Mouse (Mus musculus): ENCODE measurements around the gene Sdcbp2. TPM values are rescaled to one million over a fixed set of nuclear protein-coding genes. Genes with fewer than 3 reads are reported as not detected.
"Not testable (repeated sequence)": the region's sequence is repeated elsewhere in the genome, so short reads cannot be mapped to it uniquely, and the experiment has no call there.

The Sdcbp2 gene
- polyA plus RNA-seq, 1 experiment = 10.6 TPM

DNA sequence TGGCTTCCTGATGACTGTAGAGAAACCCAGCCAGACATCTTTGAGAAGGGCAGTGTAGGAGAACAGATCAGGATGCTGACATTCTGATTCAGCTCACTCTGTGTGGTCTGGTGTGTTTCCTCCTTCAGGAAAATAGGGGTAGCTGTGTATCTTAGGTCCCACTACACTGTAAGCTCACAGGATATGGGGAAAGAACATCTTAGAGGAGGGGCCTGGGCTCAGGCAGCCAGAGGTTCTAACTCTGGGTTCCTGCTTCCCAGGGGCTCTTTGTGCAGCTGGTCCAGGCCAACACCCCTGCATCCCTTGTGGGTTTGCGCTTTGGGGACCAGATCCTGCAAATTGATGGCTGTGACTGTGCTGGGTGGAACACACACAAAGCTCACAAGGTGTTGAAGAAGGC, 14.4 kb downstream of the Sdcbp2 start:
- 91% methylated on average over 1 of the region's 1 CpGs for WGBS
- TF ChIP-seq POLR2A (IDR thresholded peaks at IDR 0.05; ENCODE audit: borderline replicate concordance, extremely low read depth, low read depth, low read length) = no peak
- no peak for TF ChIP-seq CTCF (IDR thresholded peaks at IDR 0.05; ENCODE audit: insufficient read depth, low read length)
- DNase-seq = no peak
- Histone ChIP-seq H3K4me3 (replicated peaks; ENCODE audit: extremely low read depth, low read depth, low read length) (no peak overlapping the region), H3K4me1 (ENCODE audit: control insufficient read depth, insufficient read depth, low read length) (0 out of 2 replicates have a peak, but pooled peaks cover 2% of the 10 kb centered on the region)

DNA sequence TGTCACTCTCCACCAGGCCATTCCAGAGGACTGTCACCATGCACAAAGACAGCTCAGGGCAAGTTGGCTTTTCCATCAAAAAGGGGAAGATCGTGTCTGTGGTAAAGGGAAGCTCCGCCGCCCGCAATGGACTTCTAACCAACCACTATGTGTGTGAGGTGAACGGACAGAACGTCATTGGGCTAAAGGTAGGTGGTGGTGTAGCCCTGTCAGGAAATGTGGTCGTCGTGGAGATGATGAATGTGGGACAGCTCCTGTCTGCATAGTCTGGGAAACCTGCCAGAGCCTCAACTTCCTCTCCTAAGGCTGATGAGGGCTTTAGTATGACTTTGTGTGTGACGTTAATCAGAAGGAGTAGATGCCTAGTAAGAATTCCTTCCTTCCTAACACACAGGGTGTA, 14.9 kb downstream of the Sdcbp2 start:
- 0 out of 2 replicates have a peak, but pooled peaks cover 2% of the 10 kb centered on the region for H3K4me1 ChIP-seq (ENCODE audit: control insufficient read depth, insufficient read depth, low read length)
- WGBS = 37% methylated on average over 9 of the region's 9 CpGs
- no peak for DNase-seq
- no peak overlapping the region for H3K4me3 ChIP-seq (replicated peaks; ENCODE audit: extremely low read depth, low read depth, low read length)
- TF ChIP-seq CTCF (IDR thresholded peaks at IDR 0.05; ENCODE audit: insufficient read depth, low read length) = no peak
- TF ChIP-seq POLR2A (IDR thresholded peaks at IDR 0.05; ENCODE audit: borderline replicate concordance, extremely low read depth, low read depth, low read length) = no peak

DNA sequence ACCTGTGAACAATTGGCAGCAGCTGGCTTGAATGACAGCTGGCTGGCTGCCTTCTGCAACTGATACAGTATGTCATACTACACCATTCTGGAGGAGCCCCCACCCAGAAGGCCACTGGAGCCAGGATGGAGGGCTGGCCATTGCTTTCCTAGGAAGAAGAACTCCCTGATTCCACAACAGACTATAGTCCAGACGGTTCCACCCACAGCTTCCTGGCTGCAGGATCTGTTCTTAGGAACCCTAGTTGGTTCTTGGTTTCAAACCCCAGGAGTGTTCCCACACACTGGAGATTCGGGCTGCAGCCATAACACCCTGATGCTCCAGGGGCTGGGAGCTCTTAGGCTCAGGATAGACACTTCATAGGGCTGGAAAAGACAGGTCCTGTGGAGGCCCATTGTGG, 25.6 kb downstream of the Sdcbp2 start:
- TF ChIP-seq CTCF (IDR thresholded peaks at IDR 0.05; ENCODE audit: insufficient read depth, low read length) = no peak
- no peak for TF ChIP-seq POLR2A (IDR thresholded peaks at IDR 0.05; ENCODE audit: borderline replicate concordance, extremely low read depth, low read depth, low read length)
- WGBS = 61% methylated on average over 2 of the region's 2 CpGs
- Histone ChIP-seq H3K4me3 (replicated peaks; ENCODE audit: extremely low read depth, low read depth, low read length) (no peak overlapping the region), H3K4me1 (ENCODE audit: control insufficient read depth, insufficient read depth, low read length) (no peaks in the 10 kb centered on the region)
- no peak for DNase-seq

DNA sequence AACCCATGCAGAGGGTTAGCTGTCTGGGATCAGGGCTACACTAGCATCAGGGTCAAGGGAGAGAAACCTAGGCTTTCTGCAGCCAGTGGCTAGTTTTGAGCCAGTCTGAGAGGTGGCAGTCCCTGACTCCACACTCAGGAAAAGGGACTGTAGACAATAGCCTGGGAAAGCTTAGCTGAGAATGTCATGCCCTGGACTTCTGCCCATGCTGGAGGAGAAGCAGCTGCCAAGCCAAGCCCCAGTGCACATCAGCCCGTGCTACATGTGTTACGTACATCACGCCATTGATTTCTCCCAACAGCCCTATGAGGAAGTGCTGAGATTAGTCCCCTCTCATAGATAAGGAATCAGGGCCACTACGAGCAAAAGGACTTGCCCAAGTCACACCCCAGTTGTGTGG, 29.7 kb downstream of the Sdcbp2 start:
- DNase-seq = no peak
- TF ChIP-seq POLR2A (IDR thresholded peaks at IDR 0.05; ENCODE audit: borderline replicate concordance, extremely low read depth, low read depth, low read length) (no peak), CTCF (IDR thresholded peaks at IDR 0.05; ENCODE audit: insufficient read depth, low read length) (no peak)
- WGBS = 28% methylated on average over 4 of the region's 4 CpGs
- Histone ChIP-seq H3K4me3 (replicated peaks; ENCODE audit: extremely low read depth, low read depth, low read length) (no peak overlapping the region), H3K4me1 (ENCODE audit: control insufficient read depth, insufficient read depth, low read length) (no peaks in the 10 kb centered on the region)

DNA sequence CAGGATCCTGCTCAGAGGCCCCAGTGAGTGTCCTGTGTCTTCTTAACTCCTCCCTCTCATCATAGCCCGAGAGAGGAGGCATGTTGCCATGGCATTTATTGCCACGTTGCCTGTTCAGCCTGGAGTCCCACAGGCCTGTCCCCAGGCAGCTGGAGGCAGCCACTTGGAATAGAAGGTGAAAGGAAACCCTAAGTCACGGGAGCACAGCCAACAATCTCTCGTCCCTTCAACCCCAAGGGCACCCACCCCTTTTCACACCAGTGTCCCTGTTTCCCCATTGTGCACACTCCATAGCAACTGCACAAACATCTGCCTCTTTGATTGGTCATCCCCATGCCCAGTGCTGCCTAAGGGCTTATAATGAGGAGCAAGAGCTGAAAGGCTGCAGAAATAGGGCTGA, 31.2 kb downstream of the Sdcbp2 start:
- 49% methylated on average over 4 of the region's 4 CpGs for WGBS
- no peaks in the 10 kb centered on the region for H3K4me1 ChIP-seq (ENCODE audit: control insufficient read depth, insufficient read depth, low read length)
- TF ChIP-seq POLR2A (IDR thresholded peaks at IDR 0.05; ENCODE audit: borderline replicate concordance, extremely low read depth, low read depth, low read length) = no peak
- no peak for TF ChIP-seq CTCF (IDR thresholded peaks at IDR 0.05; ENCODE audit: insufficient read depth, low read length)
- DNase-seq = no peak
- H3K4me3 ChIP-seq (replicated peaks; ENCODE audit: extremely low read depth, low read depth, low read length) = no peak overlapping the region

DNA sequence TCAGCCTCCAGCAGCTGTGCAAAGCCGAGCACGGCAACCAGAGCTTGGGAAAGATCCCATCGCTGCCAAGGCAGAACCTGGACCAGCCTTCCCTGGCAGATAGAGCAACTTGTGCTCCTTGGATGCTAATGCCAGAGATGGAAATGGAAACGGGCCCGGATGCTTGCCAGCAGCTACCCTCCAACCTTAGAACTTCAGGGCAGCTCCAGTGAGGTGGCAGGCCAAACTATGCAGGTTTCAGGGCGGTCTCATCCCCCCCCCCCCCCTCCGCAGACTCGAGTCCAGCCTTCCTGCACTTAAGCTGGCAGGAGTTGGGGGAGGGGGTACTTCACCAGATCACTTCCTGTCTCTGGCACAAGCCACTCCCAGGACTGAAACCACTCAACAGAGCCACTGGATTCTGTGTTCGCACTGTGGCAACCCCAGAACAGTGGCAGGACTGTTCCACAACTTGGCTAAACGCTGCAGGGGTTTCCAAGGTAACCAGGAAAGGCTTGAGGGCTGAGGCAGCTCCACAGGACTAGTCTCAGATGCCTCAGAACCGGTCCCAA, 33.1 kb downstream of the Sdcbp2 start:
- peak; percentile 24 for DNase-seq
- H3K4me3 ChIP-seq (replicated peaks; ENCODE audit: extremely low read depth, low read depth, low read length) = no peak overlapping the region
- TF ChIP-seq POLR2A (IDR thresholded peaks at IDR 0.05; ENCODE audit: borderline replicate concordance, extremely low read depth, low read depth, low read length) = no peak
- no peak for TF ChIP-seq CTCF (IDR thresholded peaks at IDR 0.05; ENCODE audit: insufficient read depth, low read length)
- WGBS = 24% methylated on average over 11 of the region's 11 CpGs
- H3K4me1 ChIP-seq (ENCODE audit: control insufficient read depth, insufficient read depth, low read length) = no peaks in the 10 kb centered on the region

DNA sequence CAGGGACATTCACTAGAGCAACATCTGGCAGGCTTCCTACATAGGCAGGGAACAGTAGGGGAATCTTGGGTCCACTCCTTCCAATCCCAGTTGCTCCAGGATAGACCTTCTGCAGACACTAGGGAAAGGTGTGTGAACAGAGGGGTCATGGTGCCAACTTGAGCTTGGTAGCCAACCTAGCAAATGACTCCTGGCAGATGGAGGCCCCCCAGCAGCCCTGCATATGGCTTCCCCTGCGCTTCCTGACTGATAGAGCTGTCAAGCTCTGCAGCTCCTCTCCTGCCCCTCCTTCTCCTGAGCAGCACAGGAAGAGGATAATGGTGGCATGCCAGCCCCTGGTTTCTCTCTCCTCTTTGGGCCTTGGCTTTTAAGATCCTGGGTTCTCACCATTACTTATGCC, 36.0 kb downstream of the Sdcbp2 start:
- Histone ChIP-seq H3K4me3 (replicated peaks; ENCODE audit: extremely low read depth, low read depth, low read length) (no peak overlapping the region), H3K4me1 (ENCODE audit: control insufficient read depth, insufficient read depth, low read length) (no peaks in the 10 kb centered on the region)
- WGBS = 63% methylated on average over 1 of the region's 1 CpGs
- no peak for DNase-seq
- TF ChIP-seq POLR2A (IDR thresholded peaks at IDR 0.05; ENCODE audit: borderline replicate concordance, extremely low read depth, low read depth, low read length) (no peak), CTCF (IDR thresholded peaks at IDR 0.05; ENCODE audit: insufficient read depth, low read length) (no peak)

DNA sequence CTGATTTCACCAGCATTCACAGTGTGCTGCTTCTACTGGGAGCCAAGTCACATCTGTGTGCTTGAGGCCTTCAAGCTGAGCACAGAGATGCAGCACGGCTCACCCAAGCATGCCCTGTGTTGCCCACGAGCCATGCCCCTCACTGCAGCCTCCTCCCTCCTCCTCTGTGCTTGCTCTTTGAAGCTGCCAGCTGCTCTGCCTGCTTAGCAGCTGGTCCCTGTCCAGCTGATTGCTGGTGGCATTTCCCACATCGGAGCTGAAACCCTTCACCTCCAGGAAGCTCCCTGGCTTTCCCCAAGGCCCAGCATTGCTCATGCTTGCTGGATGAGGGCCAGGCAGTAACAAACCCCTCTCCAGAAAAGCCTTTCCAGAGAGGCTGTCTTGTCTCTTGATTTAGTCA, 37.6 kb downstream of the Sdcbp2 start:
- no peak for TF ChIP-seq CTCF (IDR thresholded peaks at IDR 0.05; ENCODE audit: insufficient read depth, low read length)
- no peak for TF ChIP-seq POLR2A (IDR thresholded peaks at IDR 0.05; ENCODE audit: borderline replicate concordance, extremely low read depth, low read depth, low read length)

DNA sequence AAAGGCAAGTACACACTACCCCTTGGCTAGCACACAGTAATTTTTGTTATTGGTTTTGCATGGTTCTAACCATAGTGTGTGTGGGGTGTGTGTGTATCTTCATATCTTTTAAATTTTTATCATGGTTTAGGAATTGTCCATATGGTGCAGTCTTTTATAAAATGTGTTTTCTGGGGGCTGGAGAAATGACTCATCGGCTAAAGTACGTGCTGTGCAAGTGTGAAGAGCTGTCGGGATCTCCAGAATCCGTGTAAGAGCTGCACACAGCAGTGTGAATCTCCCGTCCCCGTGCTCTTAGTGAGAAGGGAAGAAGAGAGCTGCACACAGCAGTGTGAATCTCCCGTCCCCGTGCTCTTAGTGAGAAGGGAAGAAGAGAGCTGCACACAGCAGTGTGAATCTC, 43.4 kb downstream of the Sdcbp2 start:
- not testable (repeated sequence) for H3K4me3 ChIP-seq (replicated peaks; ENCODE audit: extremely low read depth, low read depth, low read length); DNase-seq; H3K4me1 ChIP-seq (ENCODE audit: control insufficient read depth, insufficient read depth, low read length)
- 77% methylated on average over 6 of the region's 8 CpGs for WGBS

More for the DNA sequence above, 37.6 kb downstream of the Sdcbp2 start:
- 30% methylated on average over 3 of the region's 3 CpGs for WGBS
- Histone ChIP-seq H3K4me3 (replicated peaks; ENCODE audit: extremely low read depth, low read depth, low read length) (no peak overlapping the region), H3K4me1 (ENCODE audit: control insufficient read depth, insufficient read depth, low read length) (no peaks in the 10 kb centered on the region)
- no peak for DNase-seq

DNA sequence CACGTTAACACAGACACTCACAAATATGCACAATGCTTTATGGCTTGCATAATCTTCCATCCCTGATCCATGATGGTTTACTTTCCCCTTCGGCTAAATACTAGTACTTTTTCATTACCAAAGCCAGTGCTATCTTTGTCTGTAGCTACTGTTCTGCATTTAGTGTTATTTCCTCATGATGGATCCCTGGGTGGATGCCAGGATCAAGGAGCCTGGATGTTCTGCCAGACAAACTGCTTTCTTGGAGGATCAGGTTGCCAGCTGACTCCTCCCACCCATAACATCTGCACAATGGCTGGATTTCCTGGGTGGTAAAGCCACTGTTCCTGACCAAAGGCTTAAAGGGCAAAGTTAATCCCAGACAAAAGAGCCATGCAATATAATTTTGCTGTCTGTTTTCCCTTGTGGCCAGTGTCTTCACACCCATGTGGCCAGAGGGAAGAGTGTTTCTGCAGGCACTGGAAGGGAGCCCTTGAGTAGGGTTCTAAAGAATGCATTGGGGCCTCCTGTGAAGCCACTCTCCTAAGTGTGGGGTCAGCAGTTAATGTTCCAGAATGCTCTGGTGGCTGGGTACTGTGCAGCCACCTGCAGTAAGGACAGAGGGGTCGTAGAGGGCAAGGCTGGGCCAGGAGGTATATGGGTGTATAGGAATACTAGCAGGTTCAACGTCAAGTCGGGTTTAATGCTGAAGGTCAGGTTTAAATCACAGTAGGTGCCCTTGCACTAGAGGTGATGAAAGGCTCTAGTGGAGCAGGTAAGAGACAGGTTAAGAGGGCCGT, 44.3 kb downstream of the Sdcbp2 start:
- H3K4me3 ChIP-seq (replicated peaks; ENCODE audit: extremely low read depth, low read depth, low read length) = no peak overlapping the region
- 57% methylated on average over 6 of the region's 6 CpGs for whole genome bisulfite sequencing
- DNase-seq = no peak
- TF ChIP-seq CTCF (IDR thresholded peaks at IDR 0.05; ENCODE audit: insufficient read depth, low read length) (no peak), POLR2A (IDR thresholded peaks at IDR 0.05; ENCODE audit: borderline replicate concordance, extremely low read depth, low read depth, low read length) (no peak)
- peaks cover 3% of the 10 kb centered on the region; the same call in 1 of the 2 replicates for H3K4me1 ChIP-seq (ENCODE audit: control insufficient read depth, insufficient read depth, low read length)
